Mouse (Mus musculus) lung, adult 2 months (tissue): ENCODE data around the gene P3h3. TPM values are rescaled to one million over a fixed set of nuclear protein-coding genes. Genes with fewer than 3 reads are reported as not detected.
"Not testable (repeated sequence)": the region's sequence is repeated elsewhere in the genome, so short reads cannot be mapped to it uniquely, and the experiment has no call there.

ENCODE experiments used
- DNase-seq: peaks from one replicate; pipeline ENCODE4 v3.0.0; 2022
- H3K4me1 ChIP-seq: fragments of 200-500 bp; 2 replicates; pipeline ENCODE4 v1.6.1; 2011; ENCODE audit warnings: low read length; ENCODE audit not compliant: control insufficient read depth, insufficient read depth
- H3K4me3 ChIP-seq: fragments of 200-500 bp; replicated peaks from 2 replicates; pipeline ENCODE3; 2011; ENCODE audit warnings: low read depth, mild to moderate bottlenecking, control low read depth, low read length; ENCODE audit errors: extremely low read depth
- CTCF ChIP-seq: fragments of 200-500 bp; IDR thresholded peaks from 2 replicates; pipeline ENCODE4 v1.5.1; 2011; ENCODE audit warnings: mild to moderate bottlenecking, low read length, control low read depth; ENCODE audit not compliant: insufficient read depth
- POLR2A ChIP-seq: fragments of 200-500 bp; IDR thresholded peaks from 2 replicates; pipeline ENCODE4 v1.6.1; 2011; ENCODE audit warnings: low read depth, mild to moderate bottlenecking, control low read depth, low read length, borderline replicate concordance; ENCODE audit errors: extremely low read depth
- WGBS: fragments of 180-500 bp; shearing (Covaris S2); methylation state at CpG from one replicate; pipeline ENCODE4 v1.1.7; 2018; 5-methylcytosine and 5-hydroxymethylcytosine counted together
- polyA plus RNA-seq: library from polyadenylated mRNA; depleted of rRNA; stranded (reverse); fragments of >200 nt; gene quantifications from 2 replicates; pipeline ENCODE4 v1.2.3, GENCODE M21; 2012

Gene P3h3
- polyA plus RNA-seq, 1 experiment = 34.9 TPM

DNA sequence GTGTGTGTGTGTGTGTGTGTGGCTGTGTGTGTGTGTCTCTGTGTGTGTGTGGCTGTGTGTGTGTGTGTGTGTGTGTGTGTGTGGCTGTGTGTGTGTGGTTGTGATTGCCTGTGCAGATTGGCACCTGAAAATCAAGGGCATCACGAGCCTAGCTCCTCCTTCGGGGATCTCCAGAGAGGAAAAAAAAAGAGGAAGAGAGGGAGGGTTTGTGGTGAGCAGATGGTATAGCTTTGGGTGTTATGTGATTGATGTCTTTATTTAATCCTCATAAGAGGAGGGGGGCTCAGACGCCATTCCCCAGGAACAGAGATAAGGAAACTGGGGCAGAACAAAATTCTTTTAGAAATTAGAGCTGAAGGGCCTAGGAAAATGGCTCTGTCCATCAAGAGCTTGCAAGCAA lies 40.8 kb upstream of the P3h3 start:
- 26% methylated on average over 3 of the region's 3 CpGs for WGBS
- no peak for DNase-seq
- Histone ChIP-seq H3K4me3 (no peak overlapping the region), H3K4me1 (no peaks in the 10 kb centered on the region)
- TF ChIP-seq CTCF (no peak), POLR2A (no peak)

DNA sequence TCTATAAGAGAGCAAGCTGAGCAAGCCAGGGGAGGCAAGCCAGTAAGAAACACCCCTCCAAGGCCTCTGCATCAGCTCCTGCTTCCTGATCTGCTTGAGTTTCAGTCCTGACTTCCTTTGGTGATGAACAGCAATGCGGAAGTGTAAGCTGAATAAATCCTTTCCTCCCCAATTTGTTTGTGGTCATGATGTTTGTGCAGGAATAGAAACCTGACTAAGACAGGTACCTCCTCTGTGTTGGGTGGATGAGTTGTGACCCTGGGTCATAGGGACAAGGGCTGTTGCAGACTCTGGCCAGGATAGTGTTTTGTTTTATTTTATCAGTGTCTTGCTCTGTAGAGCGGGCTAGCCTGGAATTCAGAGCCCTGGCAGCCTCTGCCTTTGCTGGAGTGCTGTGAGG lies 36.6 kb upstream of the P3h3 start:
- H3K4me3 ChIP-seq, DNase-seq, H3K4me1 ChIP-seq: not testable (repeated sequence)
- WGBS = 80% methylated on average over 2 of the region's 2 CpGs

DNA sequence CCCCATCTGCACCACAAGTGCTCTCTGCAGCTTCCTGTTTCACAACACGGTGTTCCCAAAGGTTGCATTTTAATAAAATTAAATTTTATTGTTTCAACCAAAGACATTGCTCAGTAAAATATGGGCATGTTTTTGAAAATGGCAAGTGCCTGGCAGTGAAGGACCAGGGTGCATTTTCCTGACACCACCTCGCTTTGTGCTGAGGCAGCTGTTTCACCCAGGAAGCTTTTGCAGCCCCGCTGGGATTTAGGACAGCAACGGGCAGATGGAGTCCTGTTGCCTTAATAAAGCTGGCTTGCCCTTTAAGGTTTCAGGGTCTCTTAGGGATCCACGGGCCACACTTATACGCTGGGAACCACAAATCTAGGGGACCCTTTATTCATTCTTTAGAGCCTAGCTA lies 33.4 kb upstream of the P3h3 start:
- no peak for TF ChIP-seq CTCF
- no peak for TF ChIP-seq POLR2A
- no peak overlapping the region for H3K4me3 ChIP-seq
- H3K4me1 ChIP-seq = no peaks in the 10 kb centered on the region
- WGBS = 48% methylated on average over 6 of the region's 6 CpGs
- no peak for DNase-seq

DNA sequence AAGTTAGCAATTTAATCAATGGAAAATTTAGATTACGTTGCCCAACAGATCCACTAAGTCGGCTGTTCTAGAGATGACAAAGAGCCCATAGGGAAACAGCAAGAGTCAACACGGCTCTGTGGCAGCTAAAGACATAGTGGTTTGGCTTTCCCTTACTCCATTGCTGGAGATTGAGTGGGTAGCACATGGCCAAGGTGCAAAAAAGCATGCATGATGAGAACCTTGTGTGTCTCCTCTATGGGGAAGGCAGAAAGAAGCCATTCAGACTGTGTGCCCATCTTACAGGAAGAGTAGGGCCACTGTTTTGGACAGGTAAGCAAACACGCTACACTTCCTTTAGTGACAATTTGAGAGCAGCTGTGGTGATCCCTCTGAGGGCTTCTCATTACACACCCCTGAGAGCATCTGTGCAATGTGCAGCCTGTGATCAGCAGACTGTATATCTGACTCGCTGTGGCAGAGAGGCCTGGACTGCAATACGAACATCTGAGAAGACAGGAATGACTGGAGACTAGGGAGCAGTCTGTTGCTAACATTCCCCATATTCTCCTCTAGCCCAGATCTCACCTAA lies 31.1 kb upstream of the P3h3 start:
- Histone ChIP-seq H3K4me1 (no peaks in the 10 kb centered on the region), H3K4me3 (no peak overlapping the region)
- 87% methylated on average over 6 of the region's 6 CpGs for WGBS
- no peak for TF ChIP-seq POLR2A
- no peak for TF ChIP-seq CTCF
- DNase-seq = no peak

DNA sequence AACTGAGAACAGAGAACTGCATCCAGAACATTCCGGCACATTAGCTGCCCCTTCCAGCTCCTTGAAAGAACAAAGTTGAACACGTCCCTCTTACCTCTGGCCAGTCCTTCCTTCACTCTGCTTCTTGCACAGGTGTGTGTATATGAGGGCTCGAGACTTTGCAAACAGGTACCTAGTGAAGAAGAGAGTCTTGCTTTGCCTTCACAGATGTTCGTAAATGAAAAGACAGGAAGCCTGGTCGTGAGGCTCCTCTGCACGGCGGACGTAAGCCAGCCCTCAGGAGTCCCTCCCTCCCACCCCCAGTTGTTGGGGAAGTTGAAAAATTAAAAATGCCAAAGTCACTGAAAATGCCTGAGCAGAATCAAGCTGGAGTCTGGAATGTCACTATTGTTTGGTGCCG lies 30.4 kb upstream of the P3h3 start, which contains the start of gene Cd4:
TSS of gene Cd4 (minus strand) at position 236 of the 400 bp plus-strand sequence.
- DNase-seq = no peak
- TF ChIP-seq CTCF = no peak
- no peak for TF ChIP-seq POLR2A
- no peak within 1 kb of the TSS for H3K4me3 ChIP-seq
- no peaks in the 10 kb centered on the region for H3K4me1 ChIP-seq
- WGBS = 69% methylated on average over 9 of the region's 9 CpGs

DNA sequence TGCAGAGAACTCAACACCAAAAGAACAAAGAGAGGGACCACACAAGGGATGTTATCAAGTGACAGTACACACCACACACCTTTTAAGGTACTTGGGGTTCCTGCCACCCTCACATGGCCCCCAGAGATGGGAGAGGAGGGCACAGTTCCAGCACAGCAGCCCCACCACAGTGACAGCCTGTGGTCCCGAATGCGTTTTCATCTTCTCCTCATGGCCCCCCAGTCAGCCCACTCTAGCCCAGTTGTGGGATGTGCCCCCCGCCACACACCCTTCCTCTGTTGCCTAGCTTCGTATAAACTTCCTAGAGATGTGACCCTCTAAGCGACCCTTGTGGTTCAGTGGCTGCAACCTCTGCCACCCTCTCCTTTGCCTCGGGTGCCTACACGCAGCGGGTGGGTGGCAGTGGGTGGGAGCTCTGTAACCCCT lies 28.4 kb upstream of the P3h3 start:
- TF ChIP-seq CTCF (no peak), POLR2A (no peak)
- WGBS = 74% methylated on average over 8 of the region's 8 CpGs
- Histone ChIP-seq H3K4me1 (no peaks in the 10 kb centered on the region), H3K4me3 (no peak overlapping the region)
- DNase-seq = no peak

DNA sequence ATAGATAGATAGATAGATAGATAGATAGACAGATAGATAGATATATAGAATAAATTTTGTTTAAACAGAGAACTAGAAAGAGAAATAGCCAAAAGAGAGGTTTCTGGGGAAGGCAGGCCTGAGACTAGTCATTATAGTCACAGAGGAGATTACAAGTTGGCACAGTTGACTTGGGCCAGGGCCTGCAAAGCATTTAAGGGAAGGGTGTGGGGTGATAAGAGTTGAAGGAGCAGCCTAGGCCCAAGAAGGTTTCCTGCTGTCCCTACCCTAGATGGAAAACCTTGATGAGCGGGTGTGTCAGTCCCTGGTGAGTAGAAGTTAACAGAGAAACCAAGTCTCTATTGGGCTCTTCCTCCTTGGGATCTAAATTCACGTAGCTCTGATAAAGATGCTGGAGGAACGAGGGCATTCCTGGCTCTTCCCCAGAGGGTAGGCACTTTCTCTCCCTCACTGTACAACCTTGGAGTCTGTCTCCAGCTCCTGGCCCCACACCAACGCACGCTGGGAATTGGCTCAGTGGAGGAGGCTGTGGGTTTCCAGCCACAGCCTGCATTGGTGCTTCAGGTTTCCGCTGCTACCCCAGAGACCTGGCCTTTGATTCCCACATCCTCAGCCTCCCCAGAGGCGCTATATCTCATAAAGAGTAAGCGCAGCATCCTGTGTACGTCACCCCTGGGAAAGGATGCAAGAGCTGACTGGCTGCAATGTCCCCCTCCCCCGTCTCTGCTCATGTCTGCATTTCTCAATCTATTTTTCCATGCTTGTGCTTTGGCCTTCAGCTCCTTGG lies 27.4 kb upstream of the P3h3 start:
- H3K4me3 ChIP-seq = no peak overlapping the region
- no peak for DNase-seq
- WGBS = 64% methylated on average over 10 of the region's 10 CpGs
- no peaks in the 10 kb centered on the region for H3K4me1 ChIP-seq
- TF ChIP-seq CTCF = no peak

DNA sequence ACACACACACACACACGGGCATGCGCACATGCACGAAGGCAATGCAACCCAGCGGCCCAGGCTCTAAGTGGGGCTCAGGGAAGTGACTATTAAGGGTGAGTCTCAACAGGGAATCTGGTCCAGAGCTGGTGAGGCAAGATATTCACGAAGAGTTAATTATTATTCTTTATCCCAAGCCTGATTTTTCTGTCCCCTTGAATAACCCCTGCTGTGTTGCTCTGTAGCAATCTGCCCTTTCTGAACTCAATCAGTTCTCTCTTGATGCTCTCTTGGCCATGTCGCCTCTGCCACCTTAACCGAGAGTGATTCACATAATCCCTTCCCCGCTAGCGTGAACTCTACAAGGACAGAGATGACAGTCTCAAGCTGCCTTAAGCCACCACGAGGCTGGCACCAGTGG lies 25.8 kb upstream of the P3h3 start:
- no peak overlapping the region for H3K4me3 ChIP-seq
- WGBS = 80% methylated on average over 10 of the region's 10 CpGs
- no peaks in the 10 kb centered on the region for H3K4me1 ChIP-seq
- no peak for DNase-seq
- TF ChIP-seq CTCF = no peak
- TF ChIP-seq POLR2A = no peak

DNA sequence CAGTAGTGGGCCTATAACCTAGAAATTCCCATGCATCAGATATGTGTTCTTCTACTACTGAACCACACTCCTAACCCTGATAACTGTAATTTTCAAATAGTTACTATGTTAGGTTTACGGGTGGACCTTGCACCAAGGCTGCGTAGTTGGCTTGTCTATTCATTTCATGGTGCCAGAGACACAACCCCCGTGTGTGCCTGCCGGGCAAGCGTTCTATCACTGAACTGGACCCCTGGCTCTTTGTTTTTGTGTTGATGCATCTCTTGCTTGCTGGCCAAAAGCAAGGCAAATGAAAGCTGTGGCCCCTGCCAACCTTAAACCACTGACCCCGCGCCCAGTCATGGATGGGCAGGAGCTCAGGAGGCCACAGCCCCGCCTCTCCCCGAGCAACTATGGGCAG lies 24.3 kb upstream of the P3h3 start:
- TF ChIP-seq CTCF = no peak
- no peak for TF ChIP-seq POLR2A
- no peak for DNase-seq
- no peak overlapping the region for H3K4me3 ChIP-seq
- H3K4me1 ChIP-seq = no peaks in the 10 kb centered on the region
- 95% methylated on average over 9 of the region's 9 CpGs for WGBS

DNA sequence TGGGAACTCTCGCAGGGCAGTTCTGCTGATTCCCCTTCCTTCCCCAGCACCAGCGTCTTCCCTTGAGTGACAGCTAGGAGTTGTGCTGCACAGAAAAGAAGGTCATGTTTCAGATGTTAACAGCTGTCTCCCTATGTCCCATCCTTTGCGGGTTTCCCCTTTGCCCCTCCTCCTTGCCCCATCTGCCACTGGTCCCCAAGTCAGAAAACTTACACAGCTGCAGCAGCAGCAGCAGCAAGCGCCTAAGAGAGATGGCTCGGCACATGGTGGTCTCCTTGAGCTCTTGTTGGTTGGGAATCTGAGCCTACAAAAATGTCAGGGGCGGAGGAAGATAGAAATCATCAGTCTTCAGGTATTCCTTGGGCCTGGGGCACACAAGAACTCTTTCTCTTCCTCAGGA lies 21.8 kb upstream of the P3h3 start:
- 55% methylated on average over 6 of the region's 6 CpGs for WGBS
- Histone ChIP-seq H3K4me1 (no peaks in the 10 kb centered on the region), H3K4me3 (no peak overlapping the region)
- no peak for DNase-seq
- TF ChIP-seq POLR2A = no peak
- TF ChIP-seq CTCF = no peak
